Mouse (Mus musculus): ENCODE measurements at regions not wholly inside any gene's neighbourhood (a gene's known extent, or its start where the extent isn't known, plus 50 kb on each side); places are given as distances from the start of the nearest gene placed in this dataset.

DNA sequence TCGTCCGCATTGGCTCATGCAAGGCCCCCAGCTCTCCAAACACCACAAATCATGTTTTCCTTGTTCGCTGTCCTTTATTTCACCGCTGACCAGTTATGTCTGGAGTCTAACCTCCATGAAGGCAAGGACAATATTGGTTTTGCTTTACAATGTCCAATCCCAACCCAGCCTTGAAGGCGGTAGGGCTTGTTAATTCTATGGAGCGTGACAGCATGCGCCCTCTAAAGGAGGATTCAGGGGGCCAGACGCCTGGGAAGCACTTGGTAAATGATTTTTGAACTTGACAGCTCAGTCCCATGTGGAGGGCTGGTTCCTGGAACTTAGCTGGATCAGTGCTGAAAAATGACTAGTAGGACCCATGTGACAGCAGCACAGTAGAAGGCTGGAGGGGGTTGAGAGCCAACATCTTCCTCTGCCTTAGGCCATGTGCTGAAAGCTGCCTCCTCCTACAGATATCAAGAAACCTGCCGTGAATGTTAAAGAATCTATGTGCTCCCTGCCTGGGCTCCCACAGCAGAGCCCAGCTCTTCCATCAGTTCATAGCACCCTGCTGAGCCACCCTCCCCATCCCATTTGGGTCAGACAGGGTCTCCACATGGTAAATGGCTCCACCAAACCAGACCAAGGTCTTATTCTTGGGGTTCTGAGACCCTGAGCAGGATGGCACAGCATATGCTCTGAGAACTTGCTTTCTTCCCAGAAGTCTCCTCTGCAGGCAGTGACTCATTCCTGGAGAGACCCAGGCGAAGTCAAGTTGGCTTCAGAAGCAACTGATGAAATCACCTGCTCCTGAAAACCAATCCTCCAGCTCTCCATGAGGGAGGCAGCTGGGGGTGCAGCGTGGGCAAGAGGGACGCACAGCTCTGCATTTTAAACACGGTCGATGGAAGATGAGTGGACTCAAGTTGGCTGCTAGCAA lies 148.3 kb downstream of the Fgf18 start:
- Histone ChIP-seq H3K27ac (ENCODE audit: control insufficient read depth, insufficient read depth, low read depth, low read length, poor library complexity) (no peak overlapping the region), H3K4me1 (ENCODE audit: control insufficient read depth, insufficient read depth, low read length) (no peaks in the 10 kb centered on the region), H3K4me3 (replicated peaks; ENCODE audit: control insufficient read depth, low read depth, low read length) (no peak overlapping the region)
- TF ChIP-seq POLR2A (IDR thresholded peaks at IDR 0.05; ENCODE audit: borderline replicate concordance, control insufficient read depth, low read depth, low read length) (no peak), CTCF (IDR thresholded peaks at IDR 0.05; ENCODE audit: control insufficient read depth, insufficient read depth, low read length) (no peak)
- WGBS: 77% methylated on average over 14 of the region's 14 CpGs

- H3K4me1 ChIP-seq (ENCODE audit: control insufficient read depth, insufficient read depth, low read length): no peaks in the 10 kb centered on the region
- TF ChIP-seq CTCF (IDR thresholded peaks at IDR 0.05; ENCODE audit: control insufficient read depth, insufficient read depth, low read length): no peak
- TF ChIP-seq POLR2A (IDR thresholded peaks at IDR 0.05; ENCODE audit: borderline replicate concordance, control insufficient read depth, low read depth, low read length): no peak
- WGBS: 65% methylated on average over 4 of the region's 4 CpGs
- H3K27ac ChIP-seq (ENCODE audit: control insufficient read depth, insufficient read depth, low read depth, low read length, poor library complexity): no peak overlapping the region
- no peak overlapping the region for H3K4me3 ChIP-seq (replicated peaks; ENCODE audit: control insufficient read depth, low read depth, low read length)
Observed at GRCm38 (mm10) chr11:32994391-32994790, 152.8 kb downstream of the Fgf18 start.

DNA sequence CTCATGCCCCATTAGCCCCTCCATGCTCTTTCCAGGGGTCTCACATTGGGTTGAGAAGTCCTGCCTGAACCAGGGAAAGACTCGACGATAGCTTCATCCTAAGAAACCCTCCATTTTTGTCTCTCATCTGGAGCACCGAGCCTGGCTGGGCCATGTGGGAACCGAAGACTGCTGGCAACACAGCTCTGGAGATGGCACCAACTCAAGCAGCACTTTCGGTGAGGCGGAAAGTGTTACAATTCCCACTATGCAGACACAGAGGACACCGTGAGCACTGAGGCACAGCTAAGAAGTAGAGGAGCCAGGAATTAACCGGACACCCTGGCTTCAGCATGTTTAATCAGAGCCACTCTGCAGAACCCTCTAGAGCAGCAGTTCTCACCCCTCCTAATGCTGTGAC lies 153.8 kb downstream of the Fgf18 start:
- H3K27ac ChIP-seq (ENCODE audit: control insufficient read depth, insufficient read depth, low read depth, low read length, poor library complexity): no peak overlapping the region
- H3K4me1 ChIP-seq (ENCODE audit: control insufficient read depth, insufficient read depth, low read length): no peaks in the 10 kb centered on the region
- 84% methylated on average over 8 of the region's 8 CpGs for WGBS
- no peak overlapping the region for H3K4me3 ChIP-seq (replicated peaks; ENCODE audit: control insufficient read depth, low read depth, low read length)
- TF ChIP-seq CTCF (IDR thresholded peaks at IDR 0.05; ENCODE audit: control insufficient read depth, insufficient read depth, low read length) (no peak), POLR2A (IDR thresholded peaks at IDR 0.05; ENCODE audit: borderline replicate concordance, control insufficient read depth, low read depth, low read length) (no peak)

GRCm38 (mm10) chr11:32991036-32991616 lies 156.1 kb downstream of the Fgf18 start:
- TF ChIP-seq CTCF (IDR thresholded peaks at IDR 0.05; ENCODE audit: control insufficient read depth, insufficient read depth, low read length) (no peak), POLR2A (IDR thresholded peaks at IDR 0.05; ENCODE audit: borderline replicate concordance, control insufficient read depth, low read depth, low read length) (no peak)
- no peak overlapping the region for H3K27ac ChIP-seq (ENCODE audit: control insufficient read depth, insufficient read depth, low read depth, low read length, poor library complexity)
- H3K4me3 ChIP-seq (replicated peaks; ENCODE audit: control insufficient read depth, low read depth, low read length): no peak overlapping the region
- 75% methylated on average over 5 of the region's 5 CpGs for WGBS
- no peaks in the 10 kb centered on the region for H3K4me1 ChIP-seq (ENCODE audit: control insufficient read depth, insufficient read depth, low read length)

GRCm38 (mm10) chr11:32990201-32990600 lies 157.0 kb downstream of the Fgf18 start:
- Histone ChIP-seq H3K27ac (ENCODE audit: control insufficient read depth, insufficient read depth, low read depth, low read length, poor library complexity) (no peak overlapping the region), H3K4me1 (ENCODE audit: control insufficient read depth, insufficient read depth, low read length) (no peaks in the 10 kb centered on the region), H3K4me3 (replicated peaks; ENCODE audit: control insufficient read depth, low read depth, low read length) (no peak overlapping the region)
- 85% methylated on average over 12 of the region's 12 CpGs for WGBS
- TF ChIP-seq POLR2A (IDR thresholded peaks at IDR 0.05; ENCODE audit: borderline replicate concordance, control insufficient read depth, low read depth, low read length): no peak
- TF ChIP-seq CTCF (IDR thresholded peaks at IDR 0.05; ENCODE audit: control insufficient read depth, insufficient read depth, low read length): no peak

GRCm38 (mm10) chr11:32978899-32979298 lies 154.5 kb upstream of the Smim23 start:
- H3K4me1 ChIP-seq (ENCODE audit: control insufficient read depth, insufficient read depth, low read length): no peaks in the 10 kb centered on the region; the same call in 1 of the 2 replicates
- WGBS: 80% methylated on average over 7 of the region's 7 CpGs
- H3K27ac ChIP-seq (ENCODE audit: control insufficient read depth, insufficient read depth, low read depth, low read length, poor library complexity): no peak overlapping the region
- H3K4me3 ChIP-seq (replicated peaks; ENCODE audit: control insufficient read depth, low read depth, low read length): no peak overlapping the region
- no peak for TF ChIP-seq POLR2A (IDR thresholded peaks at IDR 0.05; ENCODE audit: borderline replicate concordance, control insufficient read depth, low read depth, low read length)
- TF ChIP-seq CTCF (IDR thresholded peaks at IDR 0.05; ENCODE audit: control insufficient read depth, insufficient read depth, low read length): no peak

- TF ChIP-seq CTCF (IDR thresholded peaks at IDR 0.05; ENCODE audit: control insufficient read depth, insufficient read depth, low read length): no peak
- no peak for TF ChIP-seq POLR2A (IDR thresholded peaks at IDR 0.05; ENCODE audit: borderline replicate concordance, control insufficient read depth, low read depth, low read length)
- H3K27ac ChIP-seq (ENCODE audit: control insufficient read depth, insufficient read depth, low read depth, low read length, poor library complexity): no peak overlapping the region
- no peak overlapping the region for H3K4me3 ChIP-seq (replicated peaks; ENCODE audit: control insufficient read depth, low read depth, low read length)
- 72% methylated on average over 2 of the region's 2 CpGs for WGBS
- H3K4me1 ChIP-seq (ENCODE audit: control insufficient read depth, insufficient read depth, low read length): no peaks in the 10 kb centered on the region; the same call in 1 of the 2 replicates
Observed at GRCm38 (mm10) chr11:32976572-32976971, 152.2 kb upstream of the Smim23 start.

DNA sequence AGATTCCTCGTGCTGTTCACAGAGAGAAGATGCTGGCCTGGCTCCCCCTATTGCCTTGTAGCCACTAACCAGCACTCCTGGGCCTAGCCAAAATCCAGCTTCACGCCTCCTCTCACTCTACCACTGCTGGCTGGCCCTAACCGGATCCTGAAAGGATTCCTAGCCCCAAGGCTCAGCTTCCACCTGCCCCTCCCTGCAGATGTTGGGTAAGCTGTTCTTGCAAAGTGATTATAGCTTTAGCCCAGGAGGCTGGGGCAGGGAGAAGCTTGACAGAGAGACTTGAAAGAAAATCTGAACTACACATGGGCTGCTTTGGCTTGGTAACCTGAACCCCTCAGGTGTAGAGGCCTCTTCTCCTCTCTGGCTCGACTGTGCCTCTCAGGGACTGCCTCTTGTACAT lies 149.0 kb upstream of the Smim23 start:
- H3K27ac ChIP-seq (ENCODE audit: control insufficient read depth, insufficient read depth, low read depth, low read length, poor library complexity): no peak overlapping the region
- 69% methylated on average over 4 of the region's 4 CpGs for WGBS
- TF ChIP-seq POLR2A (IDR thresholded peaks at IDR 0.05; ENCODE audit: borderline replicate concordance, control insufficient read depth, low read depth, low read length) (no peak), CTCF (IDR thresholded peaks at IDR 0.05; ENCODE audit: control insufficient read depth, insufficient read depth, low read length) (no peak)
- H3K4me1 ChIP-seq (ENCODE audit: control insufficient read depth, insufficient read depth, low read length): no peaks in the 10 kb centered on the region; the same call in 1 of the 2 replicates
- no peak overlapping the region for H3K4me3 ChIP-seq (replicated peaks; ENCODE audit: control insufficient read depth, low read depth, low read length)
